Mouse (Mus musculus): ENCODE data around the gene Uroc1. TPM values are rescaled to one million over a fixed set of nuclear protein-coding genes. Genes with fewer than 3 reads are reported as not detected.

Gene Uroc1
- polyA plus RNA-seq, 1 experiment from 2014 or later, result 0.04 TPM

GRCm38 (mm10) chr6:90347183-90347582, 14.1 kb downstream of the Uroc1 start:
- no peaks in the 10 kb centered on the region for H3K27me3 ChIP-seq (replicated peaks; ENCODE audit: control insufficient read depth, insufficient read depth, low read length)
- H3K4me2 ChIP-seq (replicated peaks; ENCODE audit: low read depth), result no peak overlapping the region
- no peak overlapping the region for H3K27ac ChIP-seq (ENCODE audit: low read depth, low read length)
- no peak for TF ChIP-seq CTCF (IDR thresholded peaks at IDR 0.05; ENCODE audit: low read depth)
- ATAC-seq, result no peak
- no peaks in the 10 kb centered on the region for H3K4me1 ChIP-seq (replicated peaks; ENCODE audit: control insufficient read depth, insufficient read depth, low read length)
- no peak overlapping the region for H3K9ac ChIP-seq (ENCODE audit: low read depth, low read length)
- no peaks in the 10 kb centered on the region for H3K9me3 ChIP-seq (ENCODE audit: control insufficient read depth)
- H3K4me3 ChIP-seq (ENCODE audit: low read depth, low read length), result no peak overlapping the region
- WGBS, result 69% methylated on average over 4 of the region's 4 CpGs
- no peaks in the 10 kb centered on the region for H3K36me3 ChIP-seq (ENCODE audit: control insufficient read depth, insufficient read depth)

GRCm38 (mm10) chr6:90348500-90348899, 15.4 kb downstream of the Uroc1 start:
- TF ChIP-seq CTCF (IDR thresholded peaks at IDR 0.05; ENCODE audit: low read depth), result no peak

GRCm38 (mm10) chr6:90350011-90350410, 16.9 kb downstream of the Uroc1 start:
- Histone ChIP-seq H3K27me3 (replicated peaks; ENCODE audit: control insufficient read depth, insufficient read depth, low read length) (no peaks in the 10 kb centered on the region), H3K36me3 (ENCODE audit: control insufficient read depth, insufficient read depth) (no peaks in the 10 kb centered on the region), H3K4me1 (replicated peaks; ENCODE audit: control insufficient read depth, insufficient read depth, low read length) (no peaks in the 10 kb centered on the region), H3K9ac (ENCODE audit: low read depth, low read length) (no peak overlapping the region), H3K27ac (ENCODE audit: low read depth, low read length) (no peak overlapping the region), H3K4me3 (ENCODE audit: low read depth, low read length) (no peak overlapping the region), H3K9me3 (ENCODE audit: control insufficient read depth) (no peaks in the 10 kb centered on the region), H3K4me2 (replicated peaks; ENCODE audit: low read depth) (no peak overlapping the region)
- no peak for TF ChIP-seq CTCF (IDR thresholded peaks at IDR 0.05; ENCODE audit: low read depth)
- WGBS, result 84% methylated on average over 2 of the region's 2 CpGs
- ATAC-seq, result no peak

More at GRCm38 (mm10) chr6:90348500-90348899, 15.4 kb downstream of the Uroc1 start:
- Histone ChIP-seq H3K9me3 (ENCODE audit: control insufficient read depth) (no peaks in the 10 kb centered on the region), H3K27me3 (replicated peaks; ENCODE audit: control insufficient read depth, insufficient read depth, low read length) (no peaks in the 10 kb centered on the region), H3K9ac (ENCODE audit: low read depth, low read length) (no peak overlapping the region), H3K27ac (ENCODE audit: low read depth, low read length) (no peak overlapping the region), H3K36me3 (ENCODE audit: control insufficient read depth, insufficient read depth) (no peaks in the 10 kb centered on the region), H3K4me2 (replicated peaks; ENCODE audit: low read depth) (no peak overlapping the region), H3K4me1 (replicated peaks; ENCODE audit: control insufficient read depth, insufficient read depth, low read length) (no peaks in the 10 kb centered on the region), H3K4me3 (ENCODE audit: low read depth, low read length) (no peak overlapping the region)
- ATAC-seq, result no peak
- 65% methylated on average over 4 of the region's 4 CpGs for WGBS

GRCm38 (mm10) chr6:90358142-90358541, 25.1 kb downstream of the Uroc1 start:
- WGBS, result 70% methylated on average over 5 of the region's 5 CpGs
- Histone ChIP-seq H3K4me2 (replicated peaks; ENCODE audit: low read depth) (no peak overlapping the region), H3K4me3 (ENCODE audit: low read depth, low read length) (no peak overlapping the region), H3K9ac (ENCODE audit: low read depth, low read length) (no peak overlapping the region), H3K27me3 (replicated peaks; ENCODE audit: control insufficient read depth, insufficient read depth, low read length) (no peaks in the 10 kb centered on the region), H3K27ac (ENCODE audit: low read depth, low read length) (no peak overlapping the region), H3K36me3 (ENCODE audit: control insufficient read depth, insufficient read depth) (no peaks in the 10 kb centered on the region), H3K4me1 (replicated peaks; ENCODE audit: control insufficient read depth, insufficient read depth, low read length) (peaks cover 9% of the 10 kb centered on the region), H3K9me3 (ENCODE audit: control insufficient read depth) (no peaks in the 10 kb centered on the region)
- no peak for ATAC-seq
- no peak for TF ChIP-seq CTCF (IDR thresholded peaks at IDR 0.05; ENCODE audit: low read depth)

- Histone ChIP-seq H3K27me3 (replicated peaks; ENCODE audit: control insufficient read depth, insufficient read depth, low read length) (no peaks in the 10 kb centered on the region), H3K27ac (ENCODE audit: low read depth, low read length) (0 out of 2 replicates have a peak overlapping the region, but pooled peaks have one; percentile 28), H3K36me3 (ENCODE audit: control insufficient read depth, insufficient read depth) (no peaks in the 10 kb centered on the region), H3K4me3 (ENCODE audit: low read depth, low read length) (no peak overlapping the region), H3K9ac (ENCODE audit: low read depth, low read length) (no peak overlapping the region), H3K9me3 (ENCODE audit: control insufficient read depth) (no peaks in the 10 kb centered on the region), H3K4me1 (replicated peaks; ENCODE audit: control insufficient read depth, insufficient read depth, low read length) (peaks cover 9% of the 10 kb centered on the region), H3K4me2 (replicated peaks; ENCODE audit: low read depth) (no peak overlapping the region)
- 82% methylated on average over 2 of the region's 2 CpGs for WGBS
- no peak for ATAC-seq
- no peak for TF ChIP-seq CTCF (IDR thresholded peaks at IDR 0.05; ENCODE audit: low read depth)
Observed at GRCm38 (mm10) chr6:90359445-90359844, 26.4 kb downstream of the Uroc1 start.

GRCm38 (mm10) chr6:90360024-90360781, 27.1 kb downstream of the Uroc1 start:
- H3K9ac ChIP-seq (ENCODE audit: low read depth, low read length), result no peak overlapping the region
- peaks cover 9% of the 10 kb centered on the region for H3K4me1 ChIP-seq (replicated peaks; ENCODE audit: control insufficient read depth, insufficient read depth, low read length)
- 23% methylated on average over 7 of the region's 7 CpGs for WGBS
- no peaks in the 10 kb centered on the region for H3K27me3 ChIP-seq (replicated peaks; ENCODE audit: control insufficient read depth, insufficient read depth, low read length)
- no peaks in the 10 kb centered on the region for H3K36me3 ChIP-seq (ENCODE audit: control insufficient read depth, insufficient read depth)
- no peak for TF ChIP-seq CTCF (IDR thresholded peaks at IDR 0.05; ENCODE audit: low read depth)
- H3K9me3 ChIP-seq (ENCODE audit: control insufficient read depth), result no peaks in the 10 kb centered on the region
- no peak overlapping the region for H3K4me2 ChIP-seq (replicated peaks; ENCODE audit: low read depth)
- peak; percentile 88 for ATAC-seq
- H3K4me3 ChIP-seq (ENCODE audit: low read depth, low read length), result no peak overlapping the region
- peak overlapping the region; percentile 28; the same call in 1 of the 2 replicates for H3K27ac ChIP-seq (ENCODE audit: low read depth, low read length)

Measured in intestine, postnatal 0 days (tissue).